Mouse (Mus musculus) liver, adult 2 months (tissue): ENCODE measurements at regions not wholly inside any gene's neighbourhood (a gene's known extent, or its start where the extent isn't known, plus 50 kb on each side); places are given as distances from the start of the nearest gene placed in this dataset.

Experiments used
- DNase-seq: peaks from one replicate; pipeline ENCODE4 v3.0.0-alpha.2; 2011; ENCODE audit warnings: low read depth, low spot score; ENCODE audit errors: extremely low read depth
- H3K27ac ChIP-seq: fragments of 200-500 bp; replicated peaks from 2 replicates; pipeline ENCODE4 v1.5.1; 2012; ENCODE audit warnings: low read depth, mild to moderate bottlenecking, control low read depth, inconsistent platforms, low read length; ENCODE audit not compliant: insufficient read depth
- H3K27me3 ChIP-seq: fragments of 200-500 bp; 2 replicates; pipeline ENCODE4 v1.6.1; 2012; ENCODE audit warnings: mild to moderate bottlenecking, moderate library complexity, low read length, inconsistent platforms; ENCODE audit not compliant: control insufficient read depth, insufficient read depth
- H3K36me3 ChIP-seq: fragments of 200-500 bp; 2 replicates; pipeline ENCODE4 v1.6.1; 2012; ENCODE audit warnings: low read length, inconsistent platforms; ENCODE audit not compliant: control insufficient read depth, insufficient read depth
- H3K4me1 ChIP-seq: fragments of 200-500 bp; 2 replicates; pipeline ENCODE4 v1.6.1; 2011; ENCODE audit warnings: low read length; ENCODE audit not compliant: control insufficient read depth, insufficient read depth
- H3K4me3 ChIP-seq: fragments of 200-500 bp; 2 replicates; pipeline ENCODE4 v1.5.1; 2011; ENCODE audit warnings: low read depth, mild to moderate bottlenecking, control low read depth, low read length, moderate library complexity; ENCODE audit not compliant: insufficient read depth
- H3K79me2 ChIP-seq: fragments of 200-500 bp; 2 replicates; pipeline ENCODE4 v1.6.1; 2012; ENCODE audit warnings: inconsistent platforms, mild to moderate bottlenecking, low read length, moderate library complexity; ENCODE audit not compliant: control insufficient read depth, insufficient read depth
- H3K9ac ChIP-seq: fragments of 200-500 bp; 2 replicates; pipeline ENCODE4 v1.6.1; 2012; ENCODE audit warnings: low read depth, mild to moderate bottlenecking, control low read depth, inconsistent platforms, low read length
- CTCF ChIP-seq: fragments of 200-500 bp; IDR thresholded peaks from 2 replicates; pipeline ENCODE4 v1.5.1; 2011; ENCODE audit warnings: low read depth, low read length, control low read depth
- POLR2A ChIP-seq: fragments of 200-500 bp; IDR thresholded peaks from 2 replicates; pipeline ENCODE4 v1.6.1; 2011; ENCODE audit warnings: low read length, control low read depth; ENCODE audit not compliant: insufficient read depth; ENCODE audit errors: extremely low read depth
- WGBS: fragments of 180-500 bp; shearing (Covaris S2); methylation state at CpG from one replicate; pipeline ENCODE4 v1.1.7; 2018; 5-methylcytosine and 5-hydroxymethylcytosine counted together

DNA sequence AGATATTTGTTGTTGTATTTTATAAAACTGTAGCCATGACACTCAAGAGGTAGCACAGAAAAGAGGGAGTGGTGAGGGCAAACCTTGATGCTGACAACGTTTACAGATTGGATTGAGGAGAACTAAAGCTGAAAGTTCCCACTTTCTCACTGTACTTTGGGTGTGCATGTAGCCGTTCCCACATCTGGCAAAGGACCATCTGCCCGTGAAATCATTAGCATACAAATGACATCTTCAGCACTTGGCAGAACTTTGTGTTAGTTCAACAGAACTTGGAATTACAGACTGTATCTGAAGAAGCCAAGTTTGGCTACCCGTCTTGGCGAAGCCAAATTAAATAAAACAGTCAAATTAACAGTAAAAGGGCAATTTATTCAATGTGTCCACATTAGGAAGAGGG, 510.9 kb upstream of the Nrsn1 start:
- TF ChIP-seq POLR2A (no peak), CTCF (no peak)
- no peak overlapping the region for H3K9ac ChIP-seq
- no peak overlapping the region for H3K4me3 ChIP-seq
- H3K27me3 ChIP-seq, result no peaks in the 10 kb centered on the region
- no peak overlapping the region for H3K27ac ChIP-seq
- WGBS, result 70% methylated on average over 5 of the region's 5 CpGs
- H3K4me1 ChIP-seq, result no peaks in the 10 kb centered on the region
- H3K36me3 ChIP-seq, result no peaks in the 10 kb centered on the region
- H3K79me2 ChIP-seq, result no peaks in the 10 kb centered on the region
- peak; percentile 1 for DNase-seq

DNA sequence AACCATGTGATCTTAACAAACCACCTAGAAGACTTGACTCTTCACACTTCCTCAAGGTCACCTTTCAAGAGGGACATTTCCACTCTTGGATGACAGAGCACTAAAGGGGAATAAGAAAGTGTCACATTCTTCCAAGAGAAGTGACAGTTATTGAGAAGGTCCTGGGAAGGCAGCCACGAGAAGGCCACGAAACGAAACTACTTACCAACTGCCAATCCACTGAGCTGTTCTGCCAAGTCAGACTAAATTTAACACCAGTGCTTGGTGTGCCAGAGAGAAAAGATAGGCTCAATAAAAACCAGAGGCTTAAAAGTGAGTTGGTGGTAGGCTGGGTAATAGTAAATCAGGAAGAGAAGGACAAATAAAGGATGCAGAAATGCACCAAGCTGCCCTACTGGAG, 507.4 kb upstream of the Nrsn1 start:
- no peaks in the 10 kb centered on the region for H3K79me2 ChIP-seq
- H3K4me3 ChIP-seq, result no peak overlapping the region
- no peaks in the 10 kb centered on the region for H3K27me3 ChIP-seq
- no peak for DNase-seq
- H3K4me1 ChIP-seq, result no peaks in the 10 kb centered on the region
- TF ChIP-seq POLR2A (no peak), CTCF (no peak)
- no peak overlapping the region for H3K9ac ChIP-seq
- 71% methylated on average over 3 of the region's 3 CpGs for WGBS
- no peaks in the 10 kb centered on the region for H3K36me3 ChIP-seq
- no peak overlapping the region for H3K27ac ChIP-seq

DNA sequence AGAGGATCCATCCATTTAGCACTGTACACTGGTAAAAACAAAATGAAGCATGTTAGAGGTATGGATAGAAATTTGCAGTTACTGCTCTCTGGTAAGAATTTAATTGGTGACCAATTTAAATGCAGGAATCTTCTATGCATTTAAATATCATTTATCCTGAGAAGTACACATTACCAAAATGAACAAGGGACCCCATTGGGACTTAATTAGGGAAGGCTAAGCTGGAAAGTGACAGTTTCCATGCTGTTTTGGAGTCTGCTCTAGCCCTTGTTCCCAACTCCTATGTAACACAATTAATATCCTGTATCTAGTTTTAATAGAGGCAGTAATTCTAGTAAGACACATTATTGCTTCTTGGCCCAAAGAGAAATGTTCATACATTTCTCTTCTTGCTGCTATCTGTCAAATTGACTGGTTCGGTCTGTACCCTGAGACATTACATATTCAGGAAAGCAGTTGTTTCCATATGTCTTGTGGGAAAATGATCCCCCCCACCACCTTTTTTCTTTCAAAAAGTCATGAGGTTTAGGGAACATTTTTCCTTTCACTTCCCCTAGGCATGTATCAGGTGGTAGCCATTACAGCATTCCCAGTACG, 504.4 kb upstream of the Nrsn1 start:
- H3K36me3 ChIP-seq, result no peaks in the 10 kb centered on the region
- no peaks in the 10 kb centered on the region for H3K79me2 ChIP-seq
- H3K27me3 ChIP-seq, result no peaks in the 10 kb centered on the region
- H3K4me1 ChIP-seq, result no peaks in the 10 kb centered on the region
- no peak for TF ChIP-seq CTCF
- no peak for TF ChIP-seq POLR2A
- 92% methylated on average over 2 of the region's 2 CpGs for WGBS
- no peak overlapping the region for H3K27ac ChIP-seq
- DNase-seq, result no peak
- no peak overlapping the region for H3K9ac ChIP-seq
- H3K4me3 ChIP-seq, result no peak overlapping the region

DNA sequence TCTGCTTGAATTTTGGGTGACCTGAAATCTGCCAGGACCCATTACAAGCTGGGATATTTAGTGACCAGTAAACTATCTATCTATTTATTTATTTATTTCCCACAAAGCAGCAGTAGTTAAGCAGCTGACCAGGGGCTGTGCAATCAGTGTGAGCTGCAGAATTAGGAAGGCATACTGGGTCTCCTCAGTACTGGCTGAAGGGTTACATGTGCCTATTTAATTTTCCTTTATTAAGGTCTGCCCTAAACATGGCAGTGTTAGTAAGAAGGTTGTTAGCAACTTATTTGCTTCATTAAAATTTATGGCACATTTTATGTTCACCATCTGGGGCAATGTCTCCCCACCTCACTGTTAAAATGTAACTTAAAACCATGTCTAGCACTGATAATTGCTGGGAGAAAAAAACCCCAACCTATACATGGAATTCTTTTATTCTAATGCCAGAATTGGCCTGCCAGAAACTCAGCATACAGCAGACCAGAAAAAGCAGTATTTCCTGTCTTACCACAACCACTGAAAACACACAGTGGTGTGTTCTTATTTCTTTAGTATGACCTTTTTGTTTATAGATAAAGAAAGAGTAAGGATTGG, 484.3 kb upstream of the Nrsn1 start:
- Histone ChIP-seq H3K27me3 (no peaks in the 10 kb centered on the region; the same call in 1 of the 2 replicates), H3K4me1 (no peaks in the 10 kb centered on the region), H3K36me3 (no peaks in the 10 kb centered on the region), H3K9ac (no peak overlapping the region), H3K27ac (no peak overlapping the region), H3K79me2 (no peaks in the 10 kb centered on the region), H3K4me3 (no peak overlapping the region)
- DNase-seq, result no peak
- no peak for TF ChIP-seq CTCF
- TF ChIP-seq POLR2A, result no peak

DNA sequence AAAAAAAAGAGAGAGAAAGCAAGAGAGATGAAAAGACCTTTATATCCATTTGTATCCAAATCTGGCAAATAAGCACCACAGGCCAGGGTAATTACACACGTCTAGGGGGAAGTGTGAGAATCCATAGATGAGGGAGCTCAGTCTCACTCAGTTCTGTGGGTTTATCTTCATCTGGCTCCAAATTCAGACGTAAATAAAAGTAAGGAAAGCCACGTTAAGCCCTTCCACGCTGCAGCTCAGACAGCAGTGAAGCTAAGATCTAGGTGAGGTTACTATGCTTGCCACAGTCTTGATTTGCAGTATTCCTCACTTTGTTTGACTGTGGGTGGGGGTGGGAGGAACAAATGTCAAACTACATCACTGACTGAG, 481.1 kb upstream of the Nrsn1 start:
- TF ChIP-seq CTCF (no peak), POLR2A (no peak)
- Histone ChIP-seq H3K79me2 (no peaks in the 10 kb centered on the region), H3K9ac (no peak overlapping the region), H3K27me3 (no peaks in the 10 kb centered on the region; the same call in 1 of the 2 replicates), H3K4me3 (no peak overlapping the region), H3K36me3 (no peaks in the 10 kb centered on the region), H3K4me1 (no peaks in the 10 kb centered on the region; the same call in 1 of the 2 replicates), H3K27ac (no peak overlapping the region)
- WGBS, result 58% methylated on average over 4 of the region's 4 CpGs
- no peak for DNase-seq
